Comparison of ENCODE assay signal across 9 mouse cellular contexts in the genomic region with DNA sequence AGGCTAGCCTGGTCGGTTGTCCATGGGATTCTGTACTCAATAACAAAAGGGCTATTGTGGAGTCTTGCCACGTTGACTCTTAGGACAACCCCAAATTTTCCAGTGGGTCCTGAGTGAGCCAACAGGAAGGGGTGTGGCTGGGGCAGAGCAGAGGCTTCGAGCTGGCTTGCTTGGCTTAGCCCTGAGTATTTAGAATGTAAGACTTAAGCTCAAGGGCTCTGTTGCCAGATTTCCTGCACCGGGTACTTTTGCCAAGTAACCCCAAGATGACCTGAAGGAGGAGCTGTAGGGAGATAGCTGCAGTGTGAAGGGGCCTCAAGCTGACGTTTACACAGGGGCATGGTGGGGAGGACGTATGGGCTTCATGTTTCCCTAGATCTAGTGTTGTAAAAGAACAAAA. TPM values are rescaled to one million over a fixed set of nuclear protein-coding genes. Genes with fewer than 3 reads are reported as not detected.
DNase-seq lines count a peak whose midpoint lies in the region; ATAC-seq and TF ChIP-seq lines count a peak whose summit lies in the region.
"Had no signal": no experiment of that assay in that cellular context is flagged by ENCODE, and none has a peak within 500 bp of the region (broad histone marks: within the 10 kb centered on the region; RNA-seq: fewer than 3 reads in every experiment).

No protein-coding gene starts in this region.

- WGBS in lung, embryonic 14.5 days = 15% methylated on average over 6 of the region's 6 CpGs

- dilution Hi-C loops in CH12.LX (cut with MboI; ENCODE audit: extremely low pct_ligation_motif_present, extremely low pct_unique_long_range_greater_than_20kb, low sequenced_read_pairs) = no loop called here

- H3K27me3 ChIP-seq in CH12.LX (replicated peaks) = peaks cover 1% of the 10 kb centered on the region
- H3K27me3 ChIP-seq in lung, embryonic 14.5 days (ENCODE audit: insufficient read depth, low read length) = no peaks in the 10 kb centered on the region
- H3K27me3 ChIP-seq: midbrain, embryonic 13.5 days had no signal

- no peak overlapping the region for H3K4me3 ChIP-seq in CH12.LX (replicated peaks in 1 of 3; ENCODE audit: low read depth in 2 of 3, low read length in 2 of 3, poor library complexity in 1 of 3)
- no peak overlapping the region for H3K4me3 ChIP-seq in brown adipose tissue, adult 24 weeks (ENCODE audit: insufficient read depth, low read depth, low read length)
- 0 out of 2 replicates have a peak overlapping the region, but pooled peaks have one; percentile 19 for H3K4me3 ChIP-seq in lung, embryonic 14.5 days (ENCODE audit: low read depth, low read length)
- H3K4me3 ChIP-seq: erythroblast, embryonic 14.5 days had no signal

- no peak for TF ChIP-seq RAD21 in CH12.LX (IDR thresholded peaks at IDR 0.05; ENCODE audit: low read depth, low read length)

- peak; percentile 52 for ATAC-seq in lung, embryonic 14.5 days (ENCODE audit: insufficient read depth)
- ATAC-seq: midbrain, embryonic 13.5 days had no signal

- no peak overlapping the region for H3K27ac ChIP-seq in CH12.LX (ENCODE audit: insufficient read depth, low read depth)
- H3K27ac ChIP-seq in brown adipose tissue, adult 24 weeks (replicated peaks; ENCODE audit: low read depth, low read length) = peak overlapping the region; percentile 30; the same call in 1 of the 2 replicates
- peak overlapping the region; percentile 64; the same call in 1 of the 2 replicates for H3K27ac ChIP-seq in lung, embryonic 14.5 days (ENCODE audit: low read depth)
- H3K27ac ChIP-seq: midbrain, embryonic 13.5 days had no signal

- H3K36me3 ChIP-seq in CH12.LX (replicated peaks in 1 of 2; ENCODE audit: control insufficient read depth in 1 of 2, insufficient read depth in 1 of 2, low read length in 1 of 2) = no peaks in the 10 kb centered on the region
- no peaks in the 10 kb centered on the region for H3K36me3 ChIP-seq in lung, embryonic 14.5 days (ENCODE audit: insufficient read depth)
- H3K36me3 ChIP-seq: midbrain, embryonic 13.5 days had no signal

- DNase-seq in CH12.LX (ENCODE audit: extremely low read depth) = no peak
- DNase-seq in heart, postnatal 4 days = peak; percentile 50
- peak; percentile 75 for DNase-seq in lung, embryonic 14.5 days
- DNase-seq in cerebellum, postnatal 10 days = no peak
- no peak for DNase-seq in right cerebral cortex, adult 18-20 months
- no peak for DNase-seq in retina, postnatal 1 day

- no peak for TF ChIP-seq POLR2A in CH12.LX (IDR thresholded peaks at IDR 0.05; ENCODE audit: low read depth, low read length)

- no peaks in the 10 kb centered on the region for H3K79me2 ChIP-seq in CH12.LX (replicated peaks; ENCODE audit: control insufficient read depth, extremely low read depth, insufficient read depth, poor library complexity, severe bottlenecking)

- no peaks in the 10 kb centered on the region for H3K9me3 ChIP-seq in CH12.LX (replicated peaks; ENCODE audit: low read length)
- H3K9me3 ChIP-seq in lung, embryonic 14.5 days (ENCODE audit: low read depth, low read length) = no peaks in the 10 kb centered on the region
- H3K9me3 ChIP-seq: midbrain, embryonic 13.5 days had no signal

- peak in 1 of 2 experiments; percentile 24; a peak in 1 of 4 replicates for TF ChIP-seq CTCF in CH12.LX (conservative IDR thresholded peaks at IDR 0.05 in 1 of 2, IDR thresholded peaks at IDR 0.05 in 1 of 2; ENCODE audit: low read depth in 2 of 2, low read length in 2 of 2)
- TF ChIP-seq CTCF in lung, embryonic 14.5 days (IDR thresholded peaks at IDR 0.05; ENCODE audit: low read depth) = no peak

- TF ChIP-seq EP300 in CH12.LX (IDR thresholded peaks at IDR 0.05; ENCODE audit: low read length) = no peak

- H3K4me2 ChIP-seq in CH12.LX (ENCODE audit: insufficient read depth, low read depth, poor library complexity, severe bottlenecking) = peak overlapping the region; percentile 70; the same call in 1 of the 2 replicates
- H3K4me2 ChIP-seq in lung, embryonic 14.5 days = peak overlapping the region; percentile 52

- H3K4me1 ChIP-seq in CH12.LX (ENCODE audit: control insufficient read depth in 1 of 2, insufficient read depth in 2 of 2) = peaks cover 11 to 37% of the 10 kb centered on the region in 2 experiments
- peaks cover 36% of the 10 kb centered on the region for H3K4me1 ChIP-seq in brown adipose tissue, adult 24 weeks (ENCODE audit: control insufficient read depth, insufficient read depth, insufficient read length, low read length)
- peaks cover 23% of the 10 kb centered on the region for H3K4me1 ChIP-seq in lung, embryonic 14.5 days (ENCODE audit: insufficient read depth)

- H3K9ac ChIP-seq in CH12.LX (ENCODE audit: insufficient read depth, low read depth) = no peak overlapping the region
- H3K9ac ChIP-seq in lung, embryonic 14.5 days = no peak overlapping the region
- H3K9ac ChIP-seq: midbrain, embryonic 13.5 days had no signal

- in situ Hi-C loops in CH12.LX (cut with MboI; ENCODE audit: low pct_ligation_motif_present, low pct_unique_long_range_greater_than_20kb, low sequenced_read_pairs) = loop anchor here (5.0 kb wide), 1 partner anchor 35 kb away; no protein-coding TSS in a partner anchor

TF ChIP-seq in CH12.LX, 34 proteins besides CTCF, POLR2A, EP300 and RAD21:
- TF ChIP-seq IRF4 (IDR thresholded peaks at IDR 0.05; ENCODE audit: low read depth, low read length) (no peak), MEF2A (IDR thresholded peaks at IDR 0.05; ENCODE audit: borderline replicate concordance, low read depth, low read length) (no peak), HCFC1 (IDR thresholded peaks at IDR 0.05; ENCODE audit: low read depth, low read length) (no peak), MXI1 (IDR thresholded peaks at IDR 0.05; ENCODE audit: low read depth, low read length) (no peak)

RNA-seq across cellular contexts. Expression of a gene that starts 23.4 kb away (rescaled TPM):
- total RNA-seq in CH12.LX (2012; rRNA removed) = 31.6 and 37.1 TPM in 2 replicates
- total RNA-seq in CH12.LX (2014; rRNA removed) = 23.6 and 35.3 TPM in 2 replicates
- 34.4 and 35.5 TPM in 2 replicates for polyA plus RNA-seq in CH12.LX (2012; ENCODE audit: insufficient read length, low read depth)
- 17.4 and 17.8 TPM in 2 replicates for polyA plus RNA-seq in brown adipose tissue, adult 24 weeks (2012; ENCODE audit: insufficient read depth, insufficient read length, missing spikeins)
- 10 to 100 TPM; 46.6 to 49.7 TPM for total RNA-seq in heart, postnatal 4 days (2021)
- 37.3 and 38.5 TPM in 2 replicates for polyA plus RNA-seq in lung, embryonic 14.5 days (2014; fragmentation: Nextera tagmentation; extraction: Ambion mirVana)

Comparison
In these comparisons a context has a peak if more than half of its experiments do, and no peak if none do; other contexts are left out.
1. DNase-seq: peak in heart, postnatal 4 days (single experiment) and lung, embryonic 14.5 days (single experiment); none in CH12.LX (single experiment), cerebellum, postnatal 10 days (0 of 2), right cerebral cortex, adult 18-20 months (single experiment) and retina, postnatal 1 day (single experiment).